In the genomic region with DNA sequence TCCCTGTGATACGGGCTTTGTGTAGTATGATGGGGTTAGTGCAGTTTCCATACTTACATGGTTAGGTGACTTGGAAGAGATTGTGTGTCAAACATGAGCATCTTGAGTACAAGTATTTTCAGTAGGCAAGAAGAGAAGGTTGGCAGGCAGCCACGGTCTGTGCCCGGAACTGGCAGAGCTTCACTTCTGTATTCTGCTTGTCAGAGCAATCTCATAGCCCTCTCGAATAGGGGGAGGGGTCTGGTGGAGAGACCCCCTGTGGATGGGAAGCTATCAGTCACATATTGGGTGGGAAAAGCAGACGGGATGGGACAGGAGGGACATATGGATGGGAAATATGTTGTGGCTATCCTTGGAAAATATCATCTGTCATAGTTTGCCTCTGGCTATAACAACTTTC, we compare ENCODE assay signal across 11 mouse cellular contexts. TPM values are rescaled to one million over a fixed set of nuclear protein-coding genes. Genes with fewer than 3 reads are reported as not detected.
A peak's percentile ranks its signal among the peaks of the same experiment; 100 is the strongest.
DNase-seq lines count a peak whose midpoint lies in the region; ATAC-seq lines count a peak whose summit lies in the region.
"Had no signal": no experiment of that assay in that cellular context is flagged by ENCODE, and none has a peak within 500 bp of the region (broad histone marks: within the 10 kb centered on the region; RNA-seq: fewer than 3 reads in every experiment).

No protein-coding gene starts in this region.

- H3K4me2 ChIP-seq in heart, embryonic 12.5 days = no peak overlapping the region

- no peak overlapping the region for H3K4me3 ChIP-seq in heart, embryonic 12.5 days
- H3K4me3 ChIP-seq: embryonic facial prominence, embryonic 10.5 days had no signal

- 73% methylated on average over 5 of the region's 5 CpGs for WGBS in heart, embryonic 12.5 days

- H3K27me3 ChIP-seq in heart, embryonic 12.5 days (replicated peaks) = no peaks in the 10 kb centered on the region

- no peaks in the 10 kb centered on the region for H3K36me3 ChIP-seq in heart, embryonic 12.5 days

- H3K9ac ChIP-seq in heart, embryonic 12.5 days = no peak overlapping the region
- H3K9ac ChIP-seq: liver, embryonic 14.5 days had no signal

- no peaks in the 10 kb centered on the region for H3K4me1 ChIP-seq in heart, embryonic 12.5 days (replicated peaks)
- H3K4me1 ChIP-seq: embryonic facial prominence, embryonic 10.5 days had no signal

- H3K27ac ChIP-seq in heart, embryonic 12.5 days (ENCODE audit: poor library complexity, severe bottlenecking) = no peak overlapping the region
- H3K27ac ChIP-seq: embryonic facial prominence, embryonic 10.5 days; liver, embryonic 14.5 days had no signal

- peak; percentile 84 for DNase-seq in cerebellum, postnatal 10 days
- DNase-seq in cerebellum, adult 8-10 months = no peak
- peak; percentile 35 for DNase-seq in heart, postnatal 4 days
- peak; percentile 22 for DNase-seq in right cerebral cortex, adult 18-20 months
- no peak for DNase-seq in right cerebral cortex, postnatal 25 days
- DNase-seq in natural killer cell, adult 2 months (ENCODE audit: low spot score in 2 of 2) = no peak
- no peak for DNase-seq in urinary bladder, postnatal 14 days (ENCODE audit: low spot score)
- DNase-seq: kidney, adult 8-10 months had no signal

- no peaks in the 10 kb centered on the region for H3K9me3 ChIP-seq in heart, embryonic 12.5 days (replicated peaks)
- H3K9me3 ChIP-seq: embryonic facial prominence, embryonic 10.5 days had no signal

- no peak for ATAC-seq in heart, embryonic 12.5 days (ENCODE audit: insufficient number of reproducible peaks, low FRiP score)

RNA-seq across cellular contexts. Expression of a gene that starts 33.5 kb away (rescaled TPM):
- total RNA-seq in heart, postnatal 4 days (2021) = 1 to 10 TPM; 4.7 to 8.2 TPM
- 5.3 and 5.8 TPM in 2 replicates for polyA plus RNA-seq in heart, embryonic 12.5 days (2016; fragmentation: Nextera tagmentation; extraction: Ambion mirVana)

Comparison
In these comparisons a context has a peak if more than half of its experiments do, and no peak if none do; other contexts are left out.
1. DNase-seq: peak in cerebellum, postnatal 10 days (2 of 2), heart, postnatal 4 days (single experiment) and right cerebral cortex, adult 18-20 months (single experiment); none in cerebellum, adult 8-10 months (single experiment), right cerebral cortex, postnatal 25 days (single experiment), natural killer cell, adult 2 months (0 of 2) and urinary bladder, postnatal 14 days (single experiment).